Mouse (Mus musculus) MEL (cell line): ENCODE results near the gene Gm45261. TPM values are rescaled to one million over a fixed set of nuclear protein-coding genes. Genes with fewer than 3 reads are reported as not detected.

Experiments
- DNase-seq: peaks from one replicate; pipeline ENCODE4 v3.0.0; 2011; ENCODE audit warnings: low read depth, low spot score
- H3K27ac ChIP-seq: 2 replicates; pipeline ENCODE4 v1.5.1; 2012; ENCODE audit warnings: low read depth, mild to moderate bottlenecking, control low read depth, low read length, moderate library complexity; ENCODE audit not compliant: control insufficient read depth
- H3K27me3 ChIP-seq, 2 experiments: fragments of 150-350 bp in 1 of 2; sonication (generic) in 1 of 2; 2 replicates each; pipeline ENCODE4 v1.6.1; 2012; ENCODE audit warnings: low read length in 2 of 2, mild to moderate bottlenecking in 2 of 2, improper control_type of control experiment in 1 of 2, moderate library complexity in 1 of 2; ENCODE audit not compliant: insufficient read depth in 2 of 2, control insufficient read depth in 1 of 2
- H3K36me3 ChIP-seq, 2 experiments: 2 replicates each; pipeline ENCODE4 v1.6.1; 2012 to 2014; ENCODE audit warnings: low read length in 2 of 2, improper control_type of control experiment in 1 of 2, inconsistent platforms in 1 of 2, mild to moderate bottlenecking in 1 of 2; ENCODE audit not compliant: insufficient read depth in 2 of 2, control insufficient read depth in 1 of 2
- H3K4me1 ChIP-seq, 2 experiments: fragments of 150-350 bp in 1 of 2; sonication (generic) in 1 of 2; 2 replicates each; pipeline ENCODE4 v1.6.1; 2012; ENCODE audit warnings: low read length in 2 of 2, improper control_type of control experiment in 1 of 2, mild to moderate bottlenecking in 1 of 2; ENCODE audit not compliant: insufficient read depth in 2 of 2, control insufficient read depth in 1 of 2
- H3K4me3 ChIP-seq, 2 experiments: fragments of 150-350 bp in 1 of 2; sonication (generic) in 1 of 2; 2 replicates each; pipeline ENCODE4 v1.5.1; 2012; ENCODE audit warnings: low read depth in 2 of 2, low read length in 2 of 2, mild to moderate bottlenecking in 2 of 2, moderate library complexity in 2 of 2, control low read depth in 1 of 2, improper control_type of control experiment in 1 of 2; ENCODE audit not compliant: control insufficient read depth in 1 of 2, insufficient read depth in 1 of 2
- H3K79me2 ChIP-seq: 2 replicates; pipeline ENCODE4 v1.6.1; 2012; ENCODE audit warnings: mild to moderate bottlenecking, low read length, moderate library complexity; ENCODE audit not compliant: control insufficient read depth, poor library complexity, insufficient read depth
- H3K9ac ChIP-seq: 2 replicates; pipeline ENCODE4 v1.6.1; 2012; ENCODE audit warnings: low read depth, mild to moderate bottlenecking, control low read depth, low read length, moderate library complexity; ENCODE audit not compliant: control insufficient read depth, poor library complexity, severe bottlenecking
- H3K9me3 ChIP-seq: fragments of 150-350 bp; sonication (generic); replicated peaks from 2 replicates; pipeline ENCODE4 v1.6.1; 2012; ENCODE audit warnings: mild to moderate bottlenecking, low read length, improper control_type of control experiment, moderate library complexity; ENCODE audit not compliant: insufficient read depth
- CHD2 ChIP-seq: IDR thresholded peaks from 2 replicates; pipeline ENCODE4 v1.6.1; 2011; ENCODE audit warnings: low read length, improper control_type of control experiment
- E2F4 ChIP-seq: IDR thresholded peaks from 2 replicates; pipeline ENCODE4 v1.6.1; 2011; ENCODE audit warnings: low read depth, low read length, improper control_type of control experiment, borderline replicate concordance
- ELF1 ChIP-seq: IDR thresholded peaks from 2 replicates; pipeline ENCODE4 v1.6.1; 2014; ENCODE audit warnings: low read depth, mild to moderate bottlenecking, inconsistent platforms, low read length, improper control_type of control experiment, moderate library complexity
- ETS1 ChIP-seq: IDR thresholded peaks from 2 replicates; pipeline ENCODE4 v1.6.1; 2012; ENCODE audit warnings: low read depth, mild to moderate bottlenecking, inconsistent platforms, low read length, improper control_type of control experiment, moderate library complexity
- GABPA ChIP-seq: IDR thresholded peaks from 2 replicates; pipeline ENCODE4 v1.6.1; 2012; ENCODE audit warnings: low read depth, mild to moderate bottlenecking, inconsistent platforms, low read length, improper control_type of control experiment, moderate library complexity
- GATA1 ChIP-seq: IDR thresholded peaks from 2 replicates; pipeline ENCODE4 v1.6.1; 2011; ENCODE audit warnings: low read depth, low read length, improper control_type of control experiment
- JUND ChIP-seq: IDR thresholded peaks from 2 replicates; pipeline ENCODE4 v1.6.1; 2011; ENCODE audit warnings: low read depth, mild to moderate bottlenecking, improper control_type of control experiment, low read length
- MAFK ChIP-seq: IDR thresholded peaks from 2 replicates; pipeline ENCODE4 v1.6.1; 2011; ENCODE audit warnings: low read depth, mild to moderate bottlenecking, low read length, improper control_type of control experiment, borderline replicate concordance
- MAX ChIP-seq: IDR thresholded peaks from 2 replicates; pipeline ENCODE4 v1.6.1; 2011; ENCODE audit warnings: low read length, improper control_type of control experiment
- MXI1 ChIP-seq: IDR thresholded peaks from 2 replicates; pipeline ENCODE4 v1.6.1; 2011; ENCODE audit warnings: mild to moderate bottlenecking, low read depth, low read length, improper control_type of control experiment
- POLR2AphosphoS2 ChIP-seq: IDR thresholded peaks from 2 replicates; pipeline ENCODE4 v1.6.1; 2011; ENCODE audit warnings: low read length, improper control_type of control experiment
- POLR2AphosphoS5 ChIP-seq: IDR thresholded peaks from 2 replicates; pipeline ENCODE4 v1.6.1; 2012; ENCODE audit warnings: low read depth, borderline replicate concordance, mild to moderate bottlenecking, inconsistent platforms, low read length, moderate library complexity, mixed read lengths
- RCOR1 ChIP-seq: IDR thresholded peaks from 2 replicates; pipeline ENCODE4 v1.6.1; 2012; ENCODE audit warnings: low read depth, mild to moderate bottlenecking, inconsistent platforms, low read length, improper control_type of control experiment
- SIN3A ChIP-seq: IDR thresholded peaks from 2 replicates; pipeline ENCODE4 v1.6.1; 2012; ENCODE audit warnings: low read length, improper control_type of control experiment, inconsistent platforms
- TAL1 ChIP-seq: IDR thresholded peaks from 2 replicates; pipeline ENCODE4 v1.6.1; 2012; ENCODE audit warnings: mild to moderate bottlenecking, inconsistent platforms, low read length, moderate library complexity, mixed read lengths
- ZC3H11A ChIP-seq: IDR thresholded peaks from 2 replicates; pipeline ENCODE4 v1.6.1; 2012; ENCODE audit warnings: low read depth, mild to moderate bottlenecking, inconsistent platforms, low read length, improper control_type of control experiment
- ZKSCAN1 ChIP-seq: IDR thresholded peaks from 2 replicates; pipeline ENCODE4 v1.6.1; 2012; ENCODE audit warnings: low read depth, mild to moderate bottlenecking, inconsistent platforms, low read length, improper control_type of control experiment, moderate library complexity
- polyA plus RNA-seq, 2 experiments: library from polyadenylated mRNA; stranded (reverse) in 1 of 2; unstranded in 1 of 2; fragments of >175 nt in 1 of 2; fragments of >200 nt in 1 of 2; gene quantifications; 2 replicates each; pipeline versions ENCODE4 v1.2.1 to v1.2.4; 2012; ENCODE audit warnings: low replicate concordance in 2 of 2, low read depth in 1 of 2; ENCODE audit not compliant: insufficient read length in 2 of 2, insufficient read depth in 1 of 2, missing spikeins in 1 of 2
- total RNA-seq: library from RNA; depleted of rRNA; stranded (reverse); fragments of 300-350 nt; gene quantifications from 2 replicates; pipeline ENCODE4 v1.2.3, GENCODE M21; 2012

The Gm45261 gene
- total and polyA plus RNA-seq, 3 experiments, result not detected

DNA sequence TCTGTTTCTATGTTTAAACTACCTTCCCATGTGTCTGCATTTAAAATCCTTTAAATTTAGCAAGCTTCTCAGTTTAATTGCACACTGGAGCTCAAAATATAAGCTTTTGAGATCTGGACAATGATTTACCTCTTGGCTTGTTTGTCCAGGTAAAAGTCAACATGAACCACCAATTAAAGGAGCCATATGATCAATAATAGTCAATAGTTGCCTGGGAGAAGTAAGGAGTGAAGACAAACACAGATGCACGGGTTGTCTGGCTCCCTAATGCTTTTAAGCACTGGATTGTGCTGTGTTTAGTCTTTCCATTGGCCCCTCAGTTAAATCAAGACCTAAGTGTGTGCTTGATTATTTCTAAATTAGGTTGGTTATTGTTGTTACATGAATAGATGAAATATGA, 33.3 kb downstream of the Gm45261 start:
- TF ChIP-seq CHD2, result no peak
- TF ChIP-seq MAX, result no peak
- no peak for TF ChIP-seq RCOR1
- no peak for TF ChIP-seq MXI1
- no peak for DNase-seq
- H3K27ac ChIP-seq, result no peak overlapping the region
- no peak overlapping the region for H3K4me3 ChIP-seq
- H3K79me2 ChIP-seq, result no peaks in the 10 kb centered on the region
- no peaks in the 10 kb centered on the region for H3K27me3 ChIP-seq
- no peaks in the 10 kb centered on the region for H3K36me3 ChIP-seq
- H3K9me3 ChIP-seq, result no peaks in the 10 kb centered on the region
- no peaks in the 10 kb centered on the region for H3K4me1 ChIP-seq
- H3K9ac ChIP-seq, result no peak overlapping the region

DNA sequence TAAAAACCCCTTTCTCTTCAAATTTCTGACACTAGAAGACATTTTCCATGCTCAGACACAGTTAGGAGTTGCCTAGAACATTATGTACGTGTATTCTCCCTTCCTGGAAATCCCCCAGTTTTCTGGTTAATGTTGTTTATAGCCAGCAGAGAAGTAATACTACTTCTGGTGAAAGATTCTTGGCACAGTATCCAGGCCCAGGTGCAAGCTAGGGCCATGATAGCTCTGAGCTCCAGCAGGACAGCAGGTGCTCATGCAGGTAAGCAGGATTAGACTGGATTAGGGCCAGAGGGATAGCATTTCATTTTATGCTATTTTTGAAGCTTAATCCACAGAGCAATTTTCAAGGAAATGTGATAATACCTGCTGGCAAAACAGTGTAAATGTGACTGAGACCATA, 33.8 kb downstream of the Gm45261 start:
- Histone ChIP-seq H3K27ac (no peak overlapping the region), H3K4me3 (no peak overlapping the region), H3K79me2 (no peaks in the 10 kb centered on the region), H3K9me3 (no peaks in the 10 kb centered on the region), H3K4me1 (no peaks in the 10 kb centered on the region), H3K9ac (no peak overlapping the region), H3K36me3 (no peaks in the 10 kb centered on the region), H3K27me3 (no peaks in the 10 kb centered on the region)
- TF ChIP-seq CHD2, result no peak
- TF ChIP-seq JUND, result no peak
- TF ChIP-seq MAX, result no peak
- TF ChIP-seq E2F4, result no peak
- no peak for TF ChIP-seq POLR2AphosphoS5
- TF ChIP-seq MAFK, result no peak
- TF ChIP-seq SIN3A, result no peak
- TF ChIP-seq GABPA, result no peak
- TF ChIP-seq POLR2AphosphoS2, result no peak
- TF ChIP-seq GATA1, result no peak
- no peak for TF ChIP-seq TAL1
- TF ChIP-seq ZC3H11A, result no peak
- no peak for TF ChIP-seq ELF1
- no peak for TF ChIP-seq ETS1
- no peak for DNase-seq

DNA sequence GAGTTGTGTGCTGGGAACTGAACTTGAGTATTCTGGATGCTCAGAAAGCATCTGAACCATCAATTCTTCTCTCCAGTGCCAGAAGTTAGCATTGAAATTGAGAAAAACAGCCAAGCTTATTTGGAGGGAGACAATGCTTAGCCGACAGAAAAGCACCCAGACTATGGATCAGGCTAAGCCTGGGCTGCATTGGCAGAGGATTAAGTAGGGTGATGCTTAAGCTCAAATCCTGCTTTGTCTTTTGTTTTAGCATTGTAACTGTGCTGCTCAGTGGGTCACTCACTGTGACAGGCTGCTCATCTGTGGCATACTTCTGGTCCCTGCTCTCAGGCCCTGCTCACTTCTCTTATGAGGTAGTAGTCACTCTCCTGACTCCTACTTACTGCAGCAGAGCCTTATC, 36.6 kb downstream of the Gm45261 start:
- no peak overlapping the region for H3K4me3 ChIP-seq

More for the DNA sequence above, 36.6 kb downstream of the Gm45261 start:
- H3K4me1 ChIP-seq, result no peaks in the 10 kb centered on the region
- no peak overlapping the region for H3K27ac ChIP-seq
- H3K79me2 ChIP-seq, result no peaks in the 10 kb centered on the region
- H3K9ac ChIP-seq, result no peak overlapping the region
- DNase-seq, result no peak
- H3K27me3 ChIP-seq, result no peaks in the 10 kb centered on the region
- no peaks in the 10 kb centered on the region for H3K9me3 ChIP-seq
- no peak for TF ChIP-seq ZKSCAN1
- TF ChIP-seq, all 39 proteins: peak for 0
- no peaks in the 10 kb centered on the region for H3K36me3 ChIP-seq
